Mouse (Mus musculus) urinary bladder, postnatal 36 days (tissue): Measurements from ENCODE around the gene Shld2.
"Not testable (repeated sequence)": the region's sequence is repeated elsewhere in the genome, so short reads cannot be mapped to it uniquely, and the experiment has no call there.

Experiments used
- DNase-seq, 2 experiments: peaks; one replicate each; pipeline ENCODE4 v3.0.0; 2022; ENCODE audit warnings: low spot score in 2 of 2, mixed read lengths in 1 of 2

The Shld2 gene

GRCm38 (mm10) chr14:34318113-34318512, 7.8 kb upstream of the Shld2 start:
- no peak for DNase-seq

- no peak for DNase-seq
These were observed 7.1 kb upstream of the Shld2 start for GRCm38 (mm10) chr14:34317431-34317830.

DNA sequence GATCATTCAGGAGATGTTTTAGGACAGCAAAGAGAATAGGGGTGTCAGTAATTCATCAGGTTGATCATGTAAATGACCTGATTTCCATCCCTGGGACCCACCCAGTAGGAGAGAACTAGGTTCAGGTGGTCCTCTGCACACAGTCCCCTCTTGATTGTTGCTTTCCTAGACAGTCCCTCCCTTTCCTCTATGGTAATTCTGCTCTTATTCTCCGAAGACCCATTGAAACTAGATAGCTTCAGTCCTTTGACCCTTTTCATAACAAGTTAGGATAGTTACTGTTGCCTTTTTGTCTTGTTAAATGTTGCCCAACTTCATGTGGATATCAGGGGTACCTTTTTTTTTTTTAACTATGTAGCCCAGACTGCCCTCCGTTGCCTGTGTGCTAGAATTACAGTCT, 6.1 kb upstream of the Shld2 start:
- no peak for DNase-seq

GRCm38 (mm10) chr14:34314796-34315195, 4.5 kb upstream of the Shld2 start:
- DNase-seq, result no peak

DNA sequence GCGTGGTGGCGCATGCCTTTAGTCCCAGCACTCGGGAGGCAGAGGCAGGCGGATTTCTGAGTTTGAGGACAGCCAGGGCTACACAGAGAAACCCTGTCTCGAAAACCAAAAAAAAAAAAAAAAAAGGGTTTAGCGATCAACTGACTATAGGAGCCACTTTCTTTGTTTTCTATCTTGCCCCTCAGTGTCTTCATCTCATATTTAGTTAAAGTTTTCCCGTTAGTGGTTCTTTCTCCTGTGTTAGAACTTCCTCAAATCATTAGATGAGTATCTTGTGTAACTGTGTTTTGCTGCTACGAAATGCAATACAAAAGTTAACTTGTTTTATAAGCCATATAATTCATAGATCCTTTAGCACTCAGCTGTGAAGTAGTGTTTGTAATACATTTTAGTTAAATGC, 4.1 kb upstream of the Shld2 start:
- not testable (repeated sequence) for DNase-seq

- DNase-seq, result no peak
These were observed 3.3 kb upstream of the Shld2 start for GRCm38 (mm10) chr14:34313612-34314011.

- DNase-seq, result no peak
These were observed 2.2 kb upstream of the Shld2 start for GRCm38 (mm10) chr14:34312339-34313048.

DNA sequence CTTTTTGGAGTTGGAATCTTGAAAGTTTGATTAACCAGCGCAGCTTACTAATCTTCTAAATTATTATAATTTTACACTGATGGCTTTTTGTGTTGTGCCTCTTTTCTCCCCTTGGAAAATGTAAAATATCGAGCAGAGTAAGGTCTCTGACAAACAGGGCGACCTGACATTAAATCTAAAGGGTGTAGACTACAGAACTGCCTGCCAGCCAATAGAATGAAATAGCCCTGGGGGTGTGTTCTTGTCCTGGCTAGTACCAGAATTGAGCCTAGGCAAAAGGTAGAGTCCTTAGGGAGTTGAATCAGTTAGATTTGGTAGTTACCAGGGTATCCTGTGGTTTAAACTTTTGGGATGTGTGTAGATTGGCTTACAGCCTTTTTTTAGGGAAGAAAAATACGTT, 1.4 kb upstream of the Shld2 start:
- DNase-seq, result no peak

DNA sequence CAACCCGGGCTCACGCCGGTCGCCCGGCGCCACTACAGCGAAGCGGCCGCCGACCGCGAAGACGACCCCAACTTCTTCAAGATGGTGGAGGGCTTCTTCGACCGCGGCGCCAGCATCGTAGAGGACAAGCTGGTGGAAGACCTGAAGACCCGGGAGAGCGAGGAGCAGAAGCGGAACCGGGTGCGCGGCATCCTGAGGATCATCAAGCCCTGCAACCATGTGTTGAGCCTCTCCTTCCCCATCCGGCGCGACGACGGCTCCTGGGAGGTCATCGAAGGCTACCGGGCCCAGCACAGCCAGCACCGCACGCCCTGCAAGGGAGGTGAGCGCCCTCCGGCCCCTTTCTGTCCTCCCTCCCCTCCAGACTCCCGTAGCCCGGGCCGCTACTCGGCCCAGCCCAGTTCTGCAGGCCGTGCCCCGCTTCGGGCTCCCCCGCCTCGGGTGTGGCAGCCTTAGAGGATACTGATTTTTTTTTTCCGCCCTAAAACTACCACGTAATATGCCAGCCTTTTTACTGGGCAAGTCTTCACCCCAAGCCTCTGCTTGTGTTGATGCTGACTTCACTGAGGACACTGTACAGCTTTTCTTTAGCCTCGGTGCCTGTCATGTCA, 833 bp upstream of the Shld2 start:
- DNase-seq, result peak; percentile 42 to 53

GRCm38 (mm10) chr14:34309907-34310233, 423 bp downstream of the Shld2 start:
- no peak for DNase-seq

DNA sequence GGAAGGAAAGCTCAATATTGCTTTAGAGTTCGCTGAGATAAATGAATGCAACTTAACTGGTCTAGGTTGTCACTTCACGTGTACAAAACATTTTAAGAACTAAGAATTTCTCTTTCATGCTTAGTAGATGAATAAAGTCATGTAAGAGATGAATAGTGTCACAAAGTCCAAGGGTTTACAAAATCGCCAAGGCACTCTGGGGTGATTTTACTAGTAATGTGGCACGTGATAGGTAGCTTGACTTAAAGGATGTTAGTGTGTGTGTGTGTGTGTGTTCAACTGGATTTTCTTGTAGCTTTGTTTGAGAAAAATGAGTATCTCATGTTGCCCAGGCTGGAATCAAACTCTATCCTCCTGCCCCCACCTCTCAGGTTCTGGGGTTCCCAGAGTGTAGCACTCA, 1.0 kb downstream of the Shld2 start:
- DNase-seq, result no peak

- DNase-seq, result no peak
These were observed 7.0 kb downstream of the Shld2 start for GRCm38 (mm10) chr14:34303265-34303680.

GRCm38 (mm10) chr14:34302681-34303242, 7.5 kb downstream of the Shld2 start:
- DNase-seq, result no peak

DNA sequence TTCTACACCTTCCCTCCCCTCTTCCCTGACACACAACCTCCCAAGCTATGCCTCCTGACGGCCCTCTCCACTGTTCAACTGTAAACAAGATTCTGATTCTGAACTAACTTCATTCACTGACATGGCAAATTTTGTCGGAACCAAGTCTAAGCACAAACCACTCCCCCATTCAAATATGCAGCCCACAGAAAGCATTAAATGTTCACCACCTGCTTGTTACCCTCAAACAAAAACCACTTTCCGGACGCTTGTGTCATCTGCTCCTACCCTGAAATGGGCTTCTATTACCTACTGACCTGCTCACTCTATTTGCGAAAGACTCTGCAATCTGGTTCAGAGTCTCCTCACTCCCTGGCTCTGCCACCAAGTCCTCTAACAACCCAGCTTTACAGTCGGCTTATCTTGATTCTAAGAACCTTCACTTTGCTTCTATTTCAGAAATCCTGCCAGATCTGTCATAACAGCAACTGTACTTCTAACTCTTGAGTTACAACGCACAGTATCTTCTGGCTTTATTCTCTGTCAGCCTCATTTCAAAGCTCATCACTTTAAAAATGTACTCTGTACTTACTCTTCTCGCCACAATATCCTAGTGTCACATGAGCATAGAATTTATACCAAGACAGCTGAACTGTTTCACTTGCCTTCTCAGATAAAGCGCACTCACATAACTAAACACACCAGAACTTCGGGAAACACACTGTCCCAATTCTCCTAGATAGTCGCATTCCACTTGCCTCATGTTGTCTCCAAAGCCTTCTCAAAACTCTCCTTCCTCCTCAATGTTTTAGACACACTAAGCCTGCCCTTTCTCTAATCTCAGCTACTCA, 11.2 kb downstream of the Shld2 start:
- no peak for DNase-seq

DNA sequence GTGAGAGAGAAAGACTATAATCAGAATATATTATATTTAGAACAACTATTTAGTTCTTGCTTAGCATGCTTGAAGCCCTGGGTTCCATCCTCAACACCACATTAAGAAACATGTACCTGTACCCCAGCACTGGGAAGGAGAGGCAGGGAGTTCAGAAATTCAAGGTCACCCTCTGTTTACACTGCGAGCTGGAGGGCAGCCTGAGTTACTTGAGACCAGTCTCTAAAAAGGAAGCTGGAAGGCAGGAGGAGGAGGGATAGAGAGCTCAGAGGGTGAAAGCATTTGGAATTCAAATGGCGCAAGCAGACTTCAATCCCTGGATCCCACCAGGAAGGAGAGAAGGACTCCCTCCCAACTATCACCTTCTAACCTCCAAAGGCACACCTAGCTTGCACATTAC, 12.7 kb downstream of the Shld2 start:
- no peak for DNase-seq

GRCm38 (mm10) chr14:34297038-34297437, 13.3 kb downstream of the Shld2 start:
- peak in 1 of 2 experiments; percentile 22 for DNase-seq

- no peak for DNase-seq
These were observed 13.9 kb downstream of the Shld2 start for GRCm38 (mm10) chr14:34296350-34296749.

GRCm38 (mm10) chr14:34293641-34294040, 16.7 kb downstream of the Shld2 start:
- no peak for DNase-seq

DNA sequence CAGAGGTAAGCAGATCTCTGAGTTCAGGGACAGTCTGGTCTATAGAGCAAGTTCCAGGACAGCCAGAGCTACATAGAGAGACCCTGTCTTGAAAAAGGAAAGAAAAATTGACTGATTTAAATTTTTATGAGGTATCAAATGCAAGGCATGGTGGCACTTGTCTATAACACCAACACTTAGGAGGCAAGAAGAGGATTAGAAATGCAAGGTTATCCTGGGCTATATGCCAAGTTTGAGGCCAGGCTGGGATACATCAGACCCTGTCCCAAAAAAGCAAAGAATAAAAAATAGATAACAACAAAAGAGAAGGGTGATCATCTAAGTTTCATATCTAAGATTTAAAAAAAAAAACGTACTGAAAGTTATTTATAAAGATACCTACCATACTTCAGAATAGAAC, 20.1 kb downstream of the Shld2 start:
- DNase-seq, result no peak

DNA sequence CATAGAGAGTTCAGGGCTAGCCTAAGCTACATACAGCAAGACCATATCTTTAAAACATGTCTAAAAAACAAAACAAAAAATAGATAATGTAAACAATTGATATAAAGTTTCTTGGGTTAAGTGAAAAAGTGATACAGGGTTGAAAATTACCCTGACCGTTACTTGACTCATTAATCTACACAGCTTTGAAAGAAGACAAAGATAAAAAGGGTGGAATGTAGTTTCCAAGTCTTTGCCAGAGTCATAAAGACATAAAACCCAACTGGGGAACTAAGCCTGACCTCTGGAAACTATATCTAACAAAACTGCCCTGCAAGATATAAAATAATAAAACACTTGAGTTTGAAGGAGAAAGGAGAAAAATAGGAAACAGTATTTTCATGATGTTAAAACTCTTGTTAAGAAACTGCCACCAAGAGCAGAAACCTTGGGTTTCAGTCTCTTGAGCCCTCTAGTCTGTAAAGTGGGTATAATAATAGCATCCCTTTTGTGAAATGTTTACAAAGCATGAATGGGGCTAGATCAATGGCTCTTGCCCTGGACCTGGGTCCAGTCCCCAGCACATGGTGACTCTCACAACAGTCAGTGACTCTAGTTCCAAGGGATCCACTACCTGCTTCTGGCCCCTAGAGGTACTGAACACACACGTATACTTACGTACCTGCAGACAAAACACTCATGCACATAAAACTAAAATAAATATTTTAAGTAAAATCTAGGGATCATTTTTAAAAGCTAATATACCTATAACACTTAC, 20.9 kb downstream of the Shld2 start:
- no peak for DNase-seq

DNA sequence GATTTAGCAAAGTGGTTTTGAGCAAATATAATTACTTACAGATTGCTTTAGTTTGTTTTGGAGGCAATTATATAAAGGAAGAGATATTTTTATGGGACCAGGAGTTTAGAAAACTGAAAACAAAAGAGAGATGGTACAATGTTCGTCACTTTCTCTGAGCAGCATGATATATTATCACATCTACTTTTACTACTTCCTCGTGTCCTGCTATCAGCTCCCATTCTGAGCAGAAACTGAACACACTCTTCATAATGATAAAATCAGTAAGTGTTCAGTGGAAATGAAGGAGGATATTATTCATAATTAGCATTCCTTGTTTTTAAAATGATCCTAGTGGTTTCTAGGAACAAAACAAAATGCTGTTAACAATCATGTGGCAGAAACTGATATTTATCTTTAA, 21.9 kb downstream of the Shld2 start:
- no peak for DNase-seq

DNA sequence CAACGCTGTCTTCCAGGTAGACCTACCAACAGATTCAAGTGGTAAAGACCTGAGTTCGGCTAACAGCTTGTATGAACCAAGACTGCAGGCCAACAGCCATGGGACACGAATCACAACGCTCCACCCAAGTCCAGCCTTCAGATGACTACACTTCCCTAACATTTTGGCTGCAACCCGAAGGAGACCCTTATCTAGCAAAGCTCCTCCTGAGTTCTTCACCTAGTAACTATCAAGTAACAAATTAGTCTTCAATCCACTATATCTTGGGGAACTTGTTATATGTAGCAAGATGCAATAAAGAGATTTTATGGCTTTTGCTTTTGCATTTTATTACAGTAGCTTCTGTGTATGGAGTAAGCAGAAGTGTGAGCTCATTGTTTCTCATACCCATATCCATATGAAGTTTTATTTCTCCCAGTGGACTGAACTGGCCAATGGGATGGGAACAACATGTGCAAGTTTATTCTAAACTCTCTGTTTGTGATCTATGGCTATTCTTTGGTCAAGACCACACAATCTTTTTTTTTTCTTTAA, 28.5 kb downstream of the Shld2 start:
- DNase-seq, result no peak
